Mouse (Mus musculus) CD4-positive naive resting alpha-beta T cell, adult 57 days (primary cell): Measurements from ENCODE around the gene Arhgef16. TPM values are rescaled to one million over a fixed set of nuclear protein-coding genes. Genes with fewer than 3 reads are reported as not detected.

Source experiments
- total RNA-seq: library from RNA; stranded (reverse); gene quantifications from one replicate; pipeline ENCODE4 v1.2.4, GENCODE M21; 2023

The Arhgef16 gene
- total RNA-seq = not detected

GRCm38 (mm10) chr4:154301466-154301881 is at the start of gene Arhgef16:
Gene Arhgef16, minus strand, starts transcription at chr4:154301676.

GRCm38 (mm10) chr4:154335761-154336160 is 34.3 kb upstream of the Arhgef16 start, which contains the start of gene B230104I21Rik:
Gene B230104I21Rik, plus strand, starts transcription at chr4:154336127.

Other genes starting within 250 kb of the Arhgef16 start
- not detected for gene Trp73, start 161.5 kb downstream of the Arhgef16 start, total RNA-seq
- 17.9 TPM for gene Wrap73, start 159.3 kb downstream of the Arhgef16 start, total RNA-seq
- 177 TPM for gene Tprgl, start 141.0 kb downstream of the Arhgef16 start, total RNA-seq
- 0.80 TPM for gene Megf6, start 130.9 kb downstream of the Arhgef16 start, total RNA-seq
- not detected for gene B230104I21Rik, start 34.5 kb upstream of the Arhgef16 start, total RNA-seq